Mouse (Mus musculus) embryonic facial prominence, embryonic 10.5 days (tissue): Measurements from ENCODE around the gene Dzank1. TPM values are rescaled to one million over a fixed set of nuclear protein-coding genes. Genes with fewer than 3 reads are reported as not detected.

Source experiments
- DNase-seq: peaks from one replicate; pipeline ENCODE4 v3.0.0-alpha.2; 2017; ENCODE audit warnings: low spot score
- H3K27ac ChIP-seq: fragments of 300-500 bp; sonication (generic); replicated peaks from 2 replicates; pipeline ENCODE4 v1.5.1; 2016; ENCODE audit warnings: mild to moderate bottlenecking
- H3K27me3 ChIP-seq: fragments of 300-500 bp; sonication (generic); replicated peaks from 2 replicates; pipeline ENCODE4 v1.6.1; 2016; ENCODE audit warnings: low read depth, mild to moderate bottlenecking; ENCODE audit not compliant: poor library complexity, severe bottlenecking
- H3K36me3 ChIP-seq: fragments of 300-500 bp; sonication (generic); replicated peaks from 2 replicates; pipeline ENCODE4 v1.6.1; 2016; ENCODE audit warnings: mild to moderate bottlenecking, moderate library complexity
- H3K4me1 ChIP-seq: fragments of 300-500 bp; sonication (generic); 2 replicates; pipeline ENCODE4 v1.6.1; 2016
- H3K4me3 ChIP-seq: fragments of 300-500 bp; sonication (generic); 2 replicates; pipeline ENCODE4 v1.5.1; 2016; ENCODE audit warnings: mild to moderate bottlenecking, moderate library complexity
- H3K9me3 ChIP-seq: fragments of 300-500 bp; sonication (generic); 2 replicates; pipeline ENCODE4 v1.6.1; 2016; ENCODE audit warnings: mild to moderate bottlenecking
- WGBS: fragments of 180-500 bp; shearing (Covaris S2); methylation state at CpG from one replicate; pipeline ENCODE4 v1.1.7; 2016; 5-methylcytosine and 5-hydroxymethylcytosine counted together
- polyA plus RNA-seq: library from polyadenylated mRNA; unstranded; fragments of >200 nt; fragmentation: Nextera tagmentation; extraction: Ambion mirVana; gene quantifications from 2 replicates; pipeline ENCODE4 v1.2.1, GENCODE M21; 2016

The Dzank1 gene
- polyA plus RNA-seq = 0.83 and 1.5 TPM in 2 replicates

- Histone ChIP-seq H3K27me3 (peaks cover 17% of the 10 kb centered on the region), H3K4me1 (peaks cover 18% of the 10 kb centered on the region), H3K9me3 (no peaks in the 10 kb centered on the region), H3K36me3 (peaks cover 23% of the 10 kb centered on the region), H3K27ac (peak within 1 kb of the TSS; percentile 94), H3K4me3 (peak within 1 kb of the TSS; percentile 98)
- 2% methylated on average over 56 of the region's 56 CpGs for WGBS
- peak; percentile 96 for DNase-seq
These were observed at the start of gene Dzank1, which contains the start of gene Polr3f for GRCm38 (mm10) chr2:144526981-144527820. Gene Dzank1, minus strand, starts transcription at chr2:144527414. Gene Polr3f, plus strand, starts transcription at chr2:144527718.

- H3K9me3 ChIP-seq = no peaks in the 10 kb centered on the region
- H3K27me3 ChIP-seq = no peaks in the 10 kb centered on the region
- peaks cover 15% of the 10 kb centered on the region for H3K36me3 ChIP-seq
- peaks cover 15% of the 10 kb centered on the region for H3K4me1 ChIP-seq
- DNase-seq = peak; percentile 95
- under 1% methylated on average over 44 of the region's 44 CpGs for WGBS
- peak within 1 kb of the TSS; percentile 89 for H3K4me3 ChIP-seq
- H3K27ac ChIP-seq = peak within 1 kb of the TSS; percentile 91
These were observed 28.8 kb upstream of the Dzank1 start, which contains the start of gene Sec23b for GRCm38 (mm10) chr2:144555820-144556552. Gene Sec23b, plus strand, starts transcription at chr2:144556229.

- H3K36me3 ChIP-seq = peaks cover 15% of the 10 kb centered on the region
- H3K27me3 ChIP-seq = no peaks in the 10 kb centered on the region
- no peaks in the 10 kb centered on the region for H3K9me3 ChIP-seq
- 4% methylated on average over 14 of the region's 14 CpGs for WGBS
- peak overlapping the region; percentile 91 for H3K27ac ChIP-seq
- DNase-seq = no peak
- H3K4me1 ChIP-seq = peaks cover 15% of the 10 kb centered on the region
- peak overlapping the region; percentile 89 for H3K4me3 ChIP-seq
These were observed 28.1 kb upstream of the Dzank1 start for GRCm38 (mm10) chr2:144555286-144555819.

GRCm38 (mm10) chr2:144553905-144554304, 26.7 kb upstream of the Dzank1 start:
- Histone ChIP-seq H3K4me3 (no peak overlapping the region), H3K27me3 (no peaks in the 10 kb centered on the region), H3K36me3 (peaks cover under 1% of the 10 kb centered on the region; the same call in 1 of the 2 replicates), H3K4me1 (peaks cover 25% of the 10 kb centered on the region), H3K9me3 (no peaks in the 10 kb centered on the region), H3K27ac (no peak overlapping the region)
- WGBS = 94% methylated on average over 3 of the region's 3 CpGs
- DNase-seq = no peak

GRCm38 (mm10) chr2:144550529-144550928, 23.3 kb upstream of the Dzank1 start, which contains the start of gene Rbbp9:
Gene Rbbp9, minus strand, starts transcription at chr2:144550869.
- H3K27me3 ChIP-seq = no peaks in the 10 kb centered on the region
- no peaks in the 10 kb centered on the region for H3K9me3 ChIP-seq
- peak within 1 kb of the TSS; percentile 95 for H3K27ac ChIP-seq
- peak within 1 kb of the TSS; percentile 76 for H3K4me3 ChIP-seq
- under 1% methylated on average over 17 of the region's 17 CpGs for WGBS
- peaks cover 16% of the 10 kb centered on the region; the same call in 1 of the 2 replicates for H3K4me1 ChIP-seq
- H3K36me3 ChIP-seq = peaks cover 31% of the 10 kb centered on the region
- peak; percentile 85 for DNase-seq

GRCm38 (mm10) chr2:144547559-144547958, 20.3 kb upstream of the Dzank1 start:
- no peaks in the 10 kb centered on the region for H3K9me3 ChIP-seq
- 67% methylated on average over 4 of the region's 4 CpGs for WGBS
- H3K4me3 ChIP-seq = no peak overlapping the region
- no peak overlapping the region for H3K27ac ChIP-seq
- peaks cover 12% of the 10 kb centered on the region; the same call in 1 of the 2 replicates for H3K4me1 ChIP-seq
- H3K27me3 ChIP-seq = no peaks in the 10 kb centered on the region
- no peak for DNase-seq
- H3K36me3 ChIP-seq = peaks cover 58% of the 10 kb centered on the region

GRCm38 (mm10) chr2:144545481-144545880, 18.3 kb upstream of the Dzank1 start:
- WGBS = 75% methylated on average over 1 of the region's 1 CpGs
- H3K36me3 ChIP-seq = peaks cover 78% of the 10 kb centered on the region

GRCm38 (mm10) chr2:144545061-144545460, 17.8 kb upstream of the Dzank1 start:
- H3K4me3 ChIP-seq = no peak overlapping the region
- no peak overlapping the region for H3K27ac ChIP-seq
- H3K36me3 ChIP-seq = peaks cover 83% of the 10 kb centered on the region
- no peaks in the 10 kb centered on the region for H3K27me3 ChIP-seq
- H3K4me1 ChIP-seq = peaks cover 12% of the 10 kb centered on the region; the same call in 1 of the 2 replicates
- H3K9me3 ChIP-seq = no peaks in the 10 kb centered on the region
- WGBS = 96% methylated on average over 2 of the region's 2 CpGs
- no peak for DNase-seq

More at GRCm38 (mm10) chr2:144545481-144545880, 18.3 kb upstream of the Dzank1 start:
- Histone ChIP-seq H3K27ac (no peak overlapping the region), H3K4me1 (peaks cover 12% of the 10 kb centered on the region; the same call in 1 of the 2 replicates), H3K4me3 (no peak overlapping the region), H3K9me3 (no peaks in the 10 kb centered on the region), H3K27me3 (no peaks in the 10 kb centered on the region)
- no peak for DNase-seq

- Histone ChIP-seq H3K36me3 (peaks cover 87% of the 10 kb centered on the region), H3K4me3 (no peak overlapping the region), H3K27ac (no peak overlapping the region), H3K4me1 (peaks cover 8% of the 10 kb centered on the region; the same call in 1 of the 2 replicates), H3K9me3 (no peaks in the 10 kb centered on the region), H3K27me3 (no peaks in the 10 kb centered on the region)
- DNase-seq = no peak
- WGBS = 94% methylated on average over 6 of the region's 6 CpGs
These were observed 17.4 kb upstream of the Dzank1 start for GRCm38 (mm10) chr2:144544630-144545029.

- no peak for DNase-seq
- H3K4me1 ChIP-seq = 0 out of 2 replicates have a peak, but pooled peaks cover 3% of the 10 kb centered on the region
- H3K9me3 ChIP-seq = no peaks in the 10 kb centered on the region
- peaks cover 95% of the 10 kb centered on the region for H3K36me3 ChIP-seq
- WGBS = 90% methylated on average over 6 of the region's 6 CpGs
- no peak overlapping the region for H3K4me3 ChIP-seq
- no peak overlapping the region for H3K27ac ChIP-seq
- no peaks in the 10 kb centered on the region for H3K27me3 ChIP-seq
These were observed 16.5 kb upstream of the Dzank1 start for GRCm38 (mm10) chr2:144543670-144544069.

- H3K4me3 ChIP-seq = no peak overlapping the region
- H3K27me3 ChIP-seq = no peaks in the 10 kb centered on the region
- no peak for DNase-seq
- H3K36me3 ChIP-seq = peaks cover 96% of the 10 kb centered on the region
- H3K27ac ChIP-seq = no peak overlapping the region
- 90% methylated on average over 4 of the region's 4 CpGs for WGBS
- H3K9me3 ChIP-seq = no peaks in the 10 kb centered on the region
- no peaks in the 10 kb centered on the region for H3K4me1 ChIP-seq
These were observed 14.0 kb upstream of the Dzank1 start for GRCm38 (mm10) chr2:144541246-144541645.

- Histone ChIP-seq H3K36me3 (peaks cover 100% of the 10 kb centered on the region), H3K27ac (no peak overlapping the region)
- 95% methylated on average over 7 of the region's 7 CpGs for WGBS
These were observed 9.9 kb upstream of the Dzank1 start for GRCm38 (mm10) chr2:144537123-144537522.

More at GRCm38 (mm10) chr2:144537123-144537522, 9.9 kb upstream of the Dzank1 start:
- Histone ChIP-seq H3K27me3 (no peaks in the 10 kb centered on the region), H3K4me3 (no peak overlapping the region), H3K4me1 (no peaks in the 10 kb centered on the region), H3K9me3 (no peaks in the 10 kb centered on the region)
- DNase-seq = no peak
